In the genomic region with DNA sequence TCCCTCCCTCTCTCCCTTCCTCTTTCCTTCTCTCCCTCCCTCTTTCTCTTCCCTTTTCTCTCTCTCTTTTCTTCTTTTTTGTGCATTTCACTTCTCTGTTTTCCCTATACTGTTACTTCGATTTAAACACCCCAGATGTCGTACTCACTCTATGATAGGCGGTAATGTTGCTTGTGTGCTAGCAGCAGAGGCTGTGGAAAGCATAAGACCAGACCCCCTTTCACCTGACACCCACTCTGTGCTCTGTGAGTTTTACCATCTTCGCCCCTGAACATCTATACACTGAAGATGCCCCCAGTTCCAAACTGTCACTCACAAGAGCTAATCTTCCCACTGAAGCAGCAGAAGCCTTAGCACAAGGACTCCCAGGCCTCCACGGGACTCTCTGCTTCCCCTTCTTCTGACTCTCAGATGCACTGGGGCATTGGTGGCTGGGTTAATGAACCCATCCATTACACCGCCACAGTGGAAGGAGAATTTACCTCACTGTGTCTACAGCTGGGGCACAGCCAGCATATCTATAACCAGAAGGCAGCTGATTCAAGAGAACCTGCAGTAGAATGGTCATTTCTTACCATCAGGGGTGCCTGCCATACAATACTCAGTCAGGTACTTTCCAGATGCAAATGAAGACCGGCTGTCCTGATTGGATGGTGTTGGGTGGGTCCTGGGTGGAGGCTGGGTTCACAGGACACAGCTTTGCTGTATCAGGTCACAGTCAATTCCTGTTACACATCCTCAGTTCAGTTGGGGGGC, we compare ENCODE assay signal across 16 mouse cellular contexts.
"Had no signal": no experiment of that assay in that cellular context is flagged by ENCODE, and none has a peak within 500 bp of the region (broad histone marks: within the 10 kb centered on the region; RNA-seq: fewer than 3 reads in every experiment).

No protein-coding gene starts in this region.

- H3K4me1 ChIP-seq: liver, embryonic 13.5 days; lung, embryonic 15.5 days; midbrain, embryonic 13.5 days had no signal

- H3K4me2 ChIP-seq: limb, embryonic 12.5 days; liver, embryonic 13.5 days; lung, embryonic 15.5 days; midbrain, embryonic 13.5 days had no signal

- H3K27me3 ChIP-seq: lung, embryonic 15.5 days; midbrain, embryonic 13.5 days had no signal

- H3K9ac ChIP-seq: limb, embryonic 12.5 days; liver, embryonic 13.5 days; liver, postnatal 0 days; lung, embryonic 15.5 days; midbrain, embryonic 13.5 days had no signal

- DNase-seq: kidney, adult 9 months; kidney, postnatal 10 days; liver; liver, embryonic 13.5 days; liver, postnatal 0 days; lung, postnatal 14 days; right cerebral cortex, adult 18-20 months; right cerebral cortex, postnatal 25 days; thymus, adult 18-20 months; thymus, postnatal 14 days had no signal

- ATAC-seq: intestine, postnatal 0 days; liver, postnatal 0 days; midbrain, embryonic 13.5 days had no signal

- H3K36me3 ChIP-seq: limb, embryonic 12.5 days; liver, embryonic 13.5 days; lung, embryonic 15.5 days; midbrain, embryonic 13.5 days had no signal

- H3K4me3 ChIP-seq: left cerebral cortex, adult 2 months; limb, embryonic 12.5 days; liver, embryonic 13.5 days; lung, embryonic 15.5 days; midbrain, embryonic 13.5 days had no signal

- H3K9me3 ChIP-seq: limb, embryonic 12.5 days; liver, embryonic 13.5 days; lung, embryonic 15.5 days; midbrain, embryonic 13.5 days had no signal

- H3K27ac ChIP-seq: left cerebral cortex, adult 2 months; limb, embryonic 12.5 days; liver, embryonic 13.5 days; lung, embryonic 15.5 days; macrophage; midbrain, embryonic 13.5 days had no signal
